Mouse (Mus musculus): ENCODE measurements at regions not wholly inside any gene's neighbourhood (a gene's known extent, or its start where the extent isn't known, plus 50 kb on each side); places are given as distances from the start of the nearest gene placed in this dataset.

- Histone ChIP-seq H3K4me3 (ENCODE audit: low read depth, low read length) (no peak overlapping the region), H3K9ac (replicated peaks; ENCODE audit: low read depth, low read length) (no peak overlapping the region), H3K4me2 (replicated peaks; ENCODE audit: low read depth, low read length) (no peak overlapping the region), H3K27ac (ENCODE audit: low read length) (no peak overlapping the region), H3K27me3 (ENCODE audit: control insufficient read depth, insufficient read depth, low read length) (no peaks in the 10 kb centered on the region), H3K36me3 (ENCODE audit: control insufficient read depth, insufficient read depth, low read length) (no peaks in the 10 kb centered on the region), H3K4me1 (ENCODE audit: control insufficient read depth, insufficient read depth, low read length) (no peaks in the 10 kb centered on the region), H3K9me3 (ENCODE audit: control insufficient read depth, low read depth, low read length) (no peaks in the 10 kb centered on the region)
- ATAC-seq (ENCODE audit: insufficient number of reproducible peaks, insufficient read depth, low FRiP score, low read depth) = no peak; the same call in 1 of the 2 replicates
Observed at GRCm38 (mm10) chr8:24366000-24366399, 359.7 kb downstream of the Adam3 start.

DNA sequence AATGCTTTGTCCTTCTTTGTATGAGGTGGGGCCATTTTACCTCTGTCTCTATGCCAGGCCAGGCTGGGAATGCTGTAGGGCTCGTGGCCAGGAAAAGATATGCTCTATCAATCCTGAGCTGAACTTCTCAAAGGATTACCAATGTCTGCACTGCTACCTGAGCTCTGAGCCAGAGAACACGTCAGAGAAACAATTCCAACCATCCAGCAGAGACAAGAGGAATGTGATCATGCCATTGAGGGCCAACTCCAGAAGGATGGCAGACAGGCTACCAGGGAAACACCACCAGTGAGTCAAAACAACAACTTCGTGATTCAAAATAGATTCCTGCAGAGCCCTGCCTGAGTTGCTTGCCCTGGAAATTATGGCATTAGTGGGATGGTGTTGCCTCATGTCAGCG is 361.0 kb downstream of the Adam3 start:
- Histone ChIP-seq H3K9ac (replicated peaks; ENCODE audit: low read depth, low read length) (no peak overlapping the region), H3K4me2 (replicated peaks; ENCODE audit: low read depth, low read length) (no peak overlapping the region), H3K27me3 (ENCODE audit: control insufficient read depth, insufficient read depth, low read length) (no peaks in the 10 kb centered on the region), H3K4me1 (ENCODE audit: control insufficient read depth, insufficient read depth, low read length) (no peaks in the 10 kb centered on the region), H3K9me3 (ENCODE audit: control insufficient read depth, low read depth, low read length) (no peaks in the 10 kb centered on the region), H3K27ac (ENCODE audit: low read length) (no peak overlapping the region), H3K4me3 (ENCODE audit: low read depth, low read length) (no peak overlapping the region), H3K36me3 (ENCODE audit: control insufficient read depth, insufficient read depth, low read length) (no peaks in the 10 kb centered on the region)
- 56% methylated on average over 4 of the region's 4 CpGs for WGBS
- no peak for ATAC-seq (ENCODE audit: insufficient number of reproducible peaks, insufficient read depth, low FRiP score, low read depth)

GRCm38 (mm10) chr8:24359022-24359600 is 366.5 kb downstream of the Adam3 start:
- 0 out of 2 replicates have a peak, but pooled peaks have one; percentile 53 for ATAC-seq (ENCODE audit: insufficient number of reproducible peaks, insufficient read depth, low FRiP score, low read depth)

GRCm38 (mm10) chr8:24355146-24355545 is 370.5 kb downstream of the Adam3 start:
- no peaks in the 10 kb centered on the region for H3K9me3 ChIP-seq (ENCODE audit: control insufficient read depth, low read depth, low read length)
- no peak overlapping the region for H3K4me2 ChIP-seq (replicated peaks; ENCODE audit: low read depth, low read length)
- no peaks in the 10 kb centered on the region for H3K27me3 ChIP-seq (ENCODE audit: control insufficient read depth, insufficient read depth, low read length)
- H3K4me3 ChIP-seq (ENCODE audit: low read depth, low read length) = no peak overlapping the region
- ATAC-seq (ENCODE audit: insufficient number of reproducible peaks, insufficient read depth, low FRiP score, low read depth) = no peak
- WGBS = 86% methylated on average over 4 of the region's 4 CpGs
- H3K4me1 ChIP-seq (ENCODE audit: control insufficient read depth, insufficient read depth, low read length) = no peaks in the 10 kb centered on the region
- no peak overlapping the region for H3K9ac ChIP-seq (replicated peaks; ENCODE audit: low read depth, low read length)
- no peak overlapping the region for H3K27ac ChIP-seq (ENCODE audit: low read length)
- H3K36me3 ChIP-seq (ENCODE audit: control insufficient read depth, insufficient read depth, low read length) = no peaks in the 10 kb centered on the region

More at GRCm38 (mm10) chr8:24359022-24359600, 366.5 kb downstream of the Adam3 start:
- no peaks in the 10 kb centered on the region for H3K9me3 ChIP-seq (ENCODE audit: control insufficient read depth, low read depth, low read length)
- no peak overlapping the region for H3K4me2 ChIP-seq (replicated peaks; ENCODE audit: low read depth, low read length)
- no peak overlapping the region for H3K4me3 ChIP-seq (ENCODE audit: low read depth, low read length)
- no peaks in the 10 kb centered on the region for H3K36me3 ChIP-seq (ENCODE audit: control insufficient read depth, insufficient read depth, low read length)
- H3K27ac ChIP-seq (ENCODE audit: low read length) = no peak overlapping the region
- H3K27me3 ChIP-seq (ENCODE audit: control insufficient read depth, insufficient read depth, low read length) = no peaks in the 10 kb centered on the region
- H3K9ac ChIP-seq (replicated peaks; ENCODE audit: low read depth, low read length) = no peak overlapping the region
- H3K4me1 ChIP-seq (ENCODE audit: control insufficient read depth, insufficient read depth, low read length) = no peaks in the 10 kb centered on the region

- Histone ChIP-seq H3K36me3 (ENCODE audit: control insufficient read depth, insufficient read depth, low read length) (no peaks in the 10 kb centered on the region), H3K27me3 (ENCODE audit: control insufficient read depth, insufficient read depth, low read length) (no peaks in the 10 kb centered on the region), H3K4me2 (replicated peaks; ENCODE audit: low read depth, low read length) (no peak overlapping the region), H3K9me3 (ENCODE audit: control insufficient read depth, low read depth, low read length) (no peaks in the 10 kb centered on the region), H3K9ac (replicated peaks; ENCODE audit: low read depth, low read length) (no peak overlapping the region), H3K4me1 (ENCODE audit: control insufficient read depth, insufficient read depth, low read length) (no peaks in the 10 kb centered on the region), H3K4me3 (ENCODE audit: low read depth, low read length) (no peak overlapping the region), H3K27ac (ENCODE audit: low read length) (no peak overlapping the region)
- no peak for ATAC-seq (ENCODE audit: insufficient number of reproducible peaks, insufficient read depth, low FRiP score, low read depth)
- 65% methylated on average over 7 of the region's 7 CpGs for WGBS
Observed at GRCm38 (mm10) chr8:24353842-24354241, 371.8 kb downstream of the Adam3 start.

- Histone ChIP-seq H3K36me3 (ENCODE audit: control insufficient read depth, insufficient read depth, low read length) (no peaks in the 10 kb centered on the region), H3K9ac (replicated peaks; ENCODE audit: low read depth, low read length) (no peak overlapping the region), H3K27ac (ENCODE audit: low read length) (no peak overlapping the region), H3K4me1 (ENCODE audit: control insufficient read depth, insufficient read depth, low read length) (no peaks in the 10 kb centered on the region), H3K27me3 (ENCODE audit: control insufficient read depth, insufficient read depth, low read length) (no peaks in the 10 kb centered on the region), H3K4me3 (ENCODE audit: low read depth, low read length) (0 out of 2 replicates have a peak overlapping the region, but pooled peaks have one; percentile 5), H3K9me3 (ENCODE audit: control insufficient read depth, low read depth, low read length) (no peaks in the 10 kb centered on the region), H3K4me2 (replicated peaks; ENCODE audit: low read depth, low read length) (peak overlapping the region; percentile 33)
- WGBS = 24% methylated on average over 9 of the region's 9 CpGs
- no peak for ATAC-seq (ENCODE audit: insufficient number of reproducible peaks, insufficient read depth, low FRiP score, low read depth)
Observed at GRCm38 (mm10) chr8:24352322-24352721, 373.3 kb downstream of the Adam3 start.

DNA sequence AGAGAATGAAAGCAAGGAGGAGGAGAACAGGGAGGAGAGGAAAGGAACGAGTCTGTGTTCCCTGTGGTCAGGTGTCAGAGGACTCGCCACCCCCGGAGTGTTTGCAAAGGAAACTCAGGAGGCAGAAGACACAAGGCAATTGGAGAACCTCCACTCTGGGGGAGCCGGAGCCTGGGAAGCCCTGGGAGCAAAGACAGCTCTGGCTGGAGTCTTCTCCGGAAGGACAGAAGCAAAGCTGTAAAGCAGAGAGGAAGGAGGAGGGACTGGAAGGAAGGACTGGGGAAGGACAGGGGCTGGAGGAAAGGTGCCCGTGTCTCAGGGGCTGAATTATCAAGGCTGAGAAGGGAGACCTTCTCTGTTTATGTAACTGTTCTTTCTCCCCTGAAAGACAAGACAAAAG is 373.9 kb downstream of the Adam3 start:
- Histone ChIP-seq H3K36me3 (ENCODE audit: control insufficient read depth, insufficient read depth, low read length) (no peaks in the 10 kb centered on the region), H3K9ac (replicated peaks; ENCODE audit: low read depth, low read length) (no peak overlapping the region), H3K27me3 (ENCODE audit: control insufficient read depth, insufficient read depth, low read length) (no peaks in the 10 kb centered on the region), H3K4me2 (replicated peaks; ENCODE audit: low read depth, low read length) (peak overlapping the region; percentile 33), H3K4me1 (ENCODE audit: control insufficient read depth, insufficient read depth, low read length) (no peaks in the 10 kb centered on the region), H3K4me3 (ENCODE audit: low read depth, low read length) (peak overlapping the region; percentile 5; the same call in 1 of the 2 replicates), H3K9me3 (ENCODE audit: control insufficient read depth, low read depth, low read length) (no peaks in the 10 kb centered on the region), H3K27ac (ENCODE audit: low read length) (no peak overlapping the region)
- 2% methylated on average over 6 of the region's 6 CpGs for WGBS
- no peak for ATAC-seq (ENCODE audit: insufficient number of reproducible peaks, insufficient read depth, low FRiP score, low read depth)

GRCm38 (mm10) chr8:24346390-24347113 is 379.1 kb downstream of the Adam3 start:
- H3K9ac ChIP-seq (replicated peaks; ENCODE audit: low read depth, low read length) = no peak overlapping the region
- no peaks in the 10 kb centered on the region for H3K4me1 ChIP-seq (ENCODE audit: control insufficient read depth, insufficient read depth, low read length)
- ATAC-seq (ENCODE audit: insufficient number of reproducible peaks, insufficient read depth, low FRiP score, low read depth) = no peak
- H3K4me2 ChIP-seq (replicated peaks; ENCODE audit: low read depth, low read length) = no peak overlapping the region
- H3K4me3 ChIP-seq (ENCODE audit: low read depth, low read length) = no peak overlapping the region
- no peaks in the 10 kb centered on the region for H3K9me3 ChIP-seq (ENCODE audit: control insufficient read depth, low read depth, low read length)
- 70% methylated on average over 6 of the region's 6 CpGs for WGBS
- H3K36me3 ChIP-seq (ENCODE audit: control insufficient read depth, insufficient read depth, low read length) = no peaks in the 10 kb centered on the region
- no peaks in the 10 kb centered on the region for H3K27me3 ChIP-seq (ENCODE audit: control insufficient read depth, insufficient read depth, low read length)
- no peak overlapping the region for H3K27ac ChIP-seq (ENCODE audit: low read length)

All from stomach, embryonic 14.5 days (tissue).